Mouse (Mus musculus) liver, adult 2 months (tissue): ENCODE measurements around the gene Hecw2.

Source experiments
- CTCF ChIP-seq: fragments of 200-500 bp; IDR thresholded peaks from 2 replicates; pipeline ENCODE4 v1.5.1; 2011; ENCODE audit warnings: low read depth, low read length, control low read depth
- POLR2A ChIP-seq: fragments of 200-500 bp; IDR thresholded peaks from 2 replicates; pipeline ENCODE4 v1.6.1; 2011; ENCODE audit warnings: low read length, control low read depth; ENCODE audit not compliant: insufficient read depth; ENCODE audit errors: extremely low read depth

DNA sequence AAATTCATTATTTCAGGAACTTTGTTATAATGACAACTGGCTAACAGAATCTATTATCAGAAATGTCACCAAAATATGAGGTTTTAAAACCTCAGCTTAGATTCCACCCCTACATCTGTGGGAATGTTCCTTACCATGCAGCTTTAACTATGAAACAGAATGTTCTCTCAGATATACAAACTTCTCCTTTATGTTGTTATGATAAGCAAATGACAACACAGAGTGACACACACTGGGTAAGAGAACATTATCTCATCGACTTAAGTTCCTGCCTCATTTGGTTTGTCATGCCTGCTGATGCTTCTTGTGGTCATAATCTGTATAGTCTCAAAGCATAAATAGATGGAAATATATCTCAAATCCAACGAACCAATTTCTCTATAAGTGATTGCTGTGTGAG is 312.5 kb downstream of the Hecw2 start:
- TF ChIP-seq CTCF (no peak), POLR2A (no peak)
